8 mouse cellular contexts compared by ENCODE assay signal in the genomic region with DNA sequence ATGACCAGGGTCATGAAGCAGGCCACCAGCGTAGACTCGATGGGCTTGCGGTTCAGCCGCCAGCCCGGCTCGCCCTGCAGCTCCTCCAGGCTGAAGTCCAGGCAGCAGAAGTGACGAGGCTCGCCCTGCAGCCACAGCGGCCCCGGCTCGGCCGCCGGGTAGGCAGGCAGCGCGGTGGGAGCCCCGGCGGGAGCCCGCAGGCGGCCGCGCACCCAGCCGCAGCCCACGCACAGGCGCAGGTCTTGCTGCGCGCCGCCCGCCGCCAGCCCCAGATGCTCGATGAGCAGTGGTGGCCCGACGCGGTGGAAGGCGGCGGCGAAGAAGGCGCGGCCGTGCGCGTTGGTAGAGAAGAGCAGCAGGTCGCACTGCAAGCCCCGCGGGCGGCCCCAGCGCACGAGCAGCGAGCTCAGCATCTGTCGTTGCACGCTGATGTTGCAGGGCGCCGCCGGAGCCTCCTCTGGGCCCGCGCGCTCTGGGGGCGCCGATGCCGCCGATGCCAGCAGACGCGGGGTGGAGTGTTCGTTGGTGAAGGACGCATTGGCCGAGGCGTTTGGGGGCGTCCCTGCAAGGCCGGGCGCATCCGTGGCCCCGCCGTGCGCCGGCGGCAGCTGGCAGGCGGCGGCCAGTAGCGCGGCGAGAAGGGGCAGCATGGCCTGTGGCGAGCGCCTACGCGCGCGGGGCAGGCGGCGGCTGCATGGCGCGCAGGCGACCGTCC. TPM values are rescaled to one million over a fixed set of nuclear protein-coding genes. Genes with fewer than 3 reads are reported as not detected.
A peak's percentile ranks its signal among the peaks of the same experiment; 100 is the strongest.
DNase-seq lines count a peak whose midpoint lies in the region; ATAC-seq lines count a peak whose summit lies in the region.

No protein-coding gene starts in this region.

- H3K4me2 ChIP-seq in forebrain, embryonic 11.5 days (ENCODE audit: low read depth, low read length, severe bottlenecking) = peak overlapping the region; percentile 86
- peak overlapping the region; percentile 80 for H3K4me2 ChIP-seq in hindbrain, embryonic 13.5 days
- peak overlapping the region; percentile 65 for H3K4me2 ChIP-seq in midbrain, embryonic 12.5 days (replicated peaks)

- H3K27ac ChIP-seq in forebrain, embryonic 11.5 days (ENCODE audit: low read depth, low read length) = no peak overlapping the region
- H3K27ac ChIP-seq in hindbrain, embryonic 13.5 days = peak overlapping the region; percentile 88
- H3K27ac ChIP-seq in midbrain, embryonic 12.5 days (replicated peaks) = peak overlapping the region; percentile 56

- under 1% methylated on average over 87 of the region's 92 CpGs for WGBS in forebrain, embryonic 11.5 days
- WGBS in hindbrain, embryonic 13.5 days = under 1% methylated on average over 83 of the region's 92 CpGs
- under 1% methylated on average over 90 of the region's 92 CpGs for WGBS in midbrain, embryonic 12.5 days

- H3K4me3 ChIP-seq in erythroblast, embryonic 14.5 days (replicated peaks) = peak overlapping the region; percentile 66
- peak overlapping the region; percentile 60 for H3K4me3 ChIP-seq in forebrain, embryonic 11.5 days (ENCODE audit: low read depth, low read length)
- peak overlapping the region; percentile 81 for H3K4me3 ChIP-seq in hindbrain, embryonic 13.5 days
- peak overlapping the region; percentile 72 for H3K4me3 ChIP-seq in midbrain, embryonic 12.5 days

- peak; percentile 81 for DNase-seq in forebrain, embryonic 11.5 days (ENCODE audit: low spot score)
- DNase-seq in left cerebral cortex, postnatal 25 days (ENCODE audit: low spot score in 2 of 2) = peak; percentile 70 to 75
- DNase-seq in spleen, postnatal 4 days (ENCODE audit: low spot score in 2 of 2) = peak; percentile 17 to 79

- H3K9ac ChIP-seq in forebrain, embryonic 11.5 days (ENCODE audit: low read length) = peak overlapping the region; percentile 43
- H3K9ac ChIP-seq in hindbrain, embryonic 13.5 days = peak overlapping the region; percentile 90
- H3K9ac ChIP-seq in midbrain, embryonic 12.5 days (replicated peaks) = peak overlapping the region; percentile 72

- peaks cover 58% of the 10 kb centered on the region for H3K27me3 ChIP-seq in erythroblast, embryonic 14.5 days (ENCODE audit: control insufficient read depth)
- peaks cover 2% of the 10 kb centered on the region; the same call in 1 of the 2 replicates for H3K27me3 ChIP-seq in forebrain, embryonic 11.5 days (ENCODE audit: control insufficient read depth, insufficient read depth, low read length)
- peaks cover 20% of the 10 kb centered on the region for H3K27me3 ChIP-seq in hindbrain, embryonic 13.5 days
- peaks cover 31% of the 10 kb centered on the region for H3K27me3 ChIP-seq in midbrain, embryonic 12.5 days

- peaks cover 5% of the 10 kb centered on the region; the same call in 1 of the 2 replicates for H3K9me3 ChIP-seq in erythroblast, embryonic 14.5 days (ENCODE audit: control insufficient read depth, low read length)
- H3K9me3 ChIP-seq in forebrain, embryonic 11.5 days (ENCODE audit: control insufficient read depth, low read length) = no peaks in the 10 kb centered on the region
- no peaks in the 10 kb centered on the region for H3K9me3 ChIP-seq in hindbrain, embryonic 13.5 days
- no peaks in the 10 kb centered on the region for H3K9me3 ChIP-seq in midbrain, embryonic 12.5 days

- intact Hi-C loops in left cerebral cortex, postnatal 25 days (cut with DNase I) = loop anchor here (1.0 to 10.0 kb wide), 6 partner anchors 106 to 525 kb away; a partner anchor contains a TSS

- H3K4me1 ChIP-seq in erythroblast, embryonic 14.5 days (ENCODE audit: control insufficient read depth) = peaks cover 17% of the 10 kb centered on the region
- H3K4me1 ChIP-seq in forebrain, embryonic 11.5 days (replicated peaks; ENCODE audit: control insufficient read depth, insufficient read depth, low read length) = no peaks in the 10 kb centered on the region
- H3K4me1 ChIP-seq in hindbrain, embryonic 13.5 days (replicated peaks) = peaks cover 8% of the 10 kb centered on the region; the same call in 1 of the 2 replicates
- 0 out of 2 replicates have a peak, but pooled peaks cover 3% of the 10 kb centered on the region for H3K4me1 ChIP-seq in midbrain, embryonic 12.5 days

- no peaks in the 10 kb centered on the region for H3K36me3 ChIP-seq in erythroblast, embryonic 14.5 days (ENCODE audit: control insufficient read depth)
- H3K36me3 ChIP-seq in forebrain, embryonic 11.5 days (ENCODE audit: control insufficient read depth, insufficient read depth, low read length) = no peaks in the 10 kb centered on the region
- no peaks in the 10 kb centered on the region for H3K36me3 ChIP-seq in hindbrain, embryonic 13.5 days
- H3K36me3 ChIP-seq in midbrain, embryonic 12.5 days = no peaks in the 10 kb centered on the region

- no peak for ATAC-seq in erythroblast, adult 5-6 weeks (replicated peaks; ENCODE audit: low FRiP score, poor library complexity, severe bottlenecking)
- ATAC-seq in activated CD4-positive, CD25-positive, alpha-beta regulatory T cell, adult 4 months = peak; percentile 41
- peak; percentile 79 for ATAC-seq in forebrain, embryonic 11.5 days (replicated peaks; ENCODE audit: low FRiP score)
- peak; percentile 82 for ATAC-seq in hindbrain, embryonic 13.5 days (ENCODE audit: low FRiP score)
- ATAC-seq in midbrain, embryonic 12.5 days (ENCODE audit: low FRiP score, low read depth) = peak; percentile 75

RNA-seq across cellular contexts. Expression of a gene that starts 0.5 kb away (rescaled TPM):
- polyA plus RNA-seq in erythroblast, embryonic 14.5 days (2012) = 0.30 and 0.34 TPM in 2 replicates
- total RNA-seq in erythroblast, adult 5-6 weeks (2015; ENCODE audit: low replicate concordance) = 1.3 TPM in 1 of 2 replicates, not detected in the other
- total RNA-seq in erythroblast, adult 5-6 weeks (2017; ENCODE audit: low replicate concordance) = not detected in 2 replicates
- polyA plus RNA-seq in activated CD4-positive, CD25-positive, alpha-beta regulatory T cell, adult 4 months (2017; shearing (Covaris generic)) = 1 to 10 TPM in 1 of 2 experiments, under 1 TPM in 1; 0.46 to 1.2 TPM
- 4.8 and 6.4 TPM in 2 replicates for polyA plus RNA-seq in forebrain, embryonic 11.5 days (2014; fragmentation: Nextera tagmentation; extraction: Ambion mirVana)
- polyA plus RNA-seq in hindbrain, embryonic 13.5 days (2015; fragmentation: Nextera tagmentation; extraction: Ambion mirVana) = 22.0 and 24.5 TPM in 2 replicates
- total RNA-seq in left cerebral cortex, postnatal 25 days (2021) = 10 to 100 TPM; 56.5 to 75.0 TPM
- 12.4 and 14.3 TPM in 2 replicates for polyA plus RNA-seq in midbrain, embryonic 12.5 days (2016; fragmentation: Nextera tagmentation; extraction: Ambion mirVana)

RNA-seq across cellular contexts. Expression of a gene that starts 44.2 kb away (rescaled TPM):
- polyA plus RNA-seq in erythroblast, embryonic 14.5 days (2012) = not detected in 2 replicates
- not detected in 2 replicates for total RNA-seq in erythroblast, adult 5-6 weeks (2015; ENCODE audit: low replicate concordance)
- total RNA-seq in erythroblast, adult 5-6 weeks (2017; ENCODE audit: low replicate concordance) = not detected in 2 replicates
- polyA plus RNA-seq in activated CD4-positive, CD25-positive, alpha-beta regulatory T cell, adult 4 months (2017; shearing (Covaris generic)) = under 1 TPM; 0.57 to 0.97 TPM
- 0.41 and 0.63 TPM in 2 replicates for polyA plus RNA-seq in forebrain, embryonic 11.5 days (2014; fragmentation: Nextera tagmentation; extraction: Ambion mirVana)
- polyA plus RNA-seq in hindbrain, embryonic 13.5 days (2015; fragmentation: Nextera tagmentation; extraction: Ambion mirVana) = 0.09 and 0.16 TPM in 2 replicates
- total RNA-seq in left cerebral cortex, postnatal 25 days (2021) = under 1 TPM; 0.11 to 0.23 TPM
- 0.11 and 0.17 TPM in 2 replicates for polyA plus RNA-seq in midbrain, embryonic 12.5 days (2016; fragmentation: Nextera tagmentation; extraction: Ambion mirVana)
